ENCODE assay signal across 21 mouse cellular contexts in the genomic region with DNA sequence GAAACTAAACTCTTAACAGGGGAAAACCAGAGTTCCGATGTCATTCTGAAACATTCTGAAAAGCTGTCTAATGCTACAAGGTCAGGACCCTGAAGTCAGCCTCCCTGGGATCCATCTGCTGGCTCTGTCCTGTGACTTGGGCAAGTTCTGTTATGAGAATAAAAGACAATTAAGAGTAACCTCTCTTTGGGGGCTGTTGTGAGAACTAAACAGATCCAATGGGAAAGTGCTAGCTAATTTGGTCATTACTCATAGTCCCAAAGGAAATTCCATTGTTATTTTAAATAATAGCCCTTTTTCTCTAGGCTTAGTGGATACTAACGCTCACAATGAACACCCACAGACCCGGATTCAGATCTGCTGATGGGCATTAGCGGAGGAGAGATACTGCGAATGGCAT.
A peak's percentile ranks its signal among the peaks of the same experiment; 100 is the strongest.
DNase-seq lines count a peak whose midpoint lies in the region; ATAC-seq and TF ChIP-seq lines count a peak whose summit lies in the region.
"Had no signal": no experiment of that assay in that cellular context is flagged by ENCODE, and none has a peak within 500 bp of the region (broad histone marks: within the 10 kb centered on the region; RNA-seq: fewer than 3 reads in every experiment).

No protein-coding gene starts in this region.

- H3K27me3 ChIP-seq in forebrain, embryonic 11.5 days (ENCODE audit: control insufficient read depth, insufficient read depth, low read length), result no peaks in the 10 kb centered on the region
- no peaks in the 10 kb centered on the region for H3K27me3 ChIP-seq in forebrain, postnatal 0 days (ENCODE audit: insufficient read depth, low read length)
- no peaks in the 10 kb centered on the region for H3K27me3 ChIP-seq in midbrain, embryonic 11.5 days (ENCODE audit: control insufficient read depth, insufficient read depth, low read length)
- no peaks in the 10 kb centered on the region for H3K27me3 ChIP-seq in midbrain, postnatal 0 days (ENCODE audit: insufficient read depth, low read length)
- H3K27me3 ChIP-seq: CH12.LX; forebrain, embryonic 15.5 days; hindbrain, embryonic 12.5 days had no signal

- no peak overlapping the region for H3K27ac ChIP-seq in forebrain, embryonic 11.5 days (ENCODE audit: low read depth, low read length)
- H3K27ac ChIP-seq in forebrain, postnatal 0 days (ENCODE audit: low read depth, low read length), result no peak overlapping the region
- H3K27ac ChIP-seq in midbrain, embryonic 11.5 days (ENCODE audit: low read depth, low read length), result 0 out of 2 replicates have a peak overlapping the region, but pooled peaks have one; percentile 10
- H3K27ac ChIP-seq in midbrain, postnatal 0 days (ENCODE audit: low read depth, low read length), result no peak overlapping the region
- H3K27ac ChIP-seq: forebrain, embryonic 10.5 days; forebrain, embryonic 15.5 days; heart, embryonic 13.5 days; hindbrain, embryonic 12.5 days; hindbrain, postnatal 0 days had no signal

- no peaks in the 10 kb centered on the region for H3K9me3 ChIP-seq in forebrain, embryonic 11.5 days (ENCODE audit: control insufficient read depth, low read length)
- no peaks in the 10 kb centered on the region for H3K9me3 ChIP-seq in forebrain, postnatal 0 days (ENCODE audit: low read length)
- no peaks in the 10 kb centered on the region for H3K9me3 ChIP-seq in midbrain, embryonic 11.5 days (ENCODE audit: control insufficient read depth, low read length)
- H3K9me3 ChIP-seq in midbrain, postnatal 0 days (ENCODE audit: low read length), result no peaks in the 10 kb centered on the region
- H3K9me3 ChIP-seq: forebrain, embryonic 10.5 days; forebrain, embryonic 15.5 days; heart, embryonic 13.5 days; hindbrain, embryonic 12.5 days had no signal

- peaks cover 6% of the 10 kb centered on the region for H3K4me1 ChIP-seq in forebrain, embryonic 11.5 days (replicated peaks; ENCODE audit: control insufficient read depth, insufficient read depth, low read length)
- no peaks in the 10 kb centered on the region for H3K4me1 ChIP-seq in forebrain, postnatal 0 days (ENCODE audit: insufficient read depth)
- H3K4me1 ChIP-seq in midbrain, embryonic 11.5 days (ENCODE audit: control insufficient read depth, insufficient read depth, low read length), result peaks cover 14% of the 10 kb centered on the region
- H3K4me1 ChIP-seq in midbrain, postnatal 0 days (ENCODE audit: insufficient read depth, low read length), result no peaks in the 10 kb centered on the region

- 0 out of 2 replicates have a peak, but pooled peaks have one; percentile 45 for ATAC-seq in forebrain, embryonic 11.5 days (replicated peaks; ENCODE audit: low FRiP score)
- no peak for ATAC-seq in forebrain, postnatal 0 days
- ATAC-seq in midbrain, embryonic 11.5 days (ENCODE audit: low FRiP score), result peak; percentile 51; the same call in 1 of the 2 replicates
- no peak for ATAC-seq in midbrain, postnatal 0 days (ENCODE audit: low FRiP score)
- no peak for ATAC-seq in megakaryocyte, adult 5-6 weeks (ENCODE audit: poor library complexity, severe bottlenecking)
- ATAC-seq: forebrain, embryonic 15.5 days; hindbrain, postnatal 0 days had no signal

- no peaks in the 10 kb centered on the region for H3K36me3 ChIP-seq in forebrain, embryonic 11.5 days (ENCODE audit: control insufficient read depth, insufficient read depth, low read length)
- H3K36me3 ChIP-seq in forebrain, postnatal 0 days (ENCODE audit: insufficient read depth), result no peaks in the 10 kb centered on the region
- H3K36me3 ChIP-seq in midbrain, embryonic 11.5 days (ENCODE audit: control insufficient read depth, insufficient read depth, low read length), result no peaks in the 10 kb centered on the region
- H3K36me3 ChIP-seq in midbrain, postnatal 0 days (ENCODE audit: insufficient read depth, low read length), result no peaks in the 10 kb centered on the region
- H3K36me3 ChIP-seq: forebrain, embryonic 15.5 days; heart, embryonic 13.5 days; hindbrain, embryonic 12.5 days had no signal

- H3K9ac ChIP-seq in forebrain, embryonic 11.5 days (ENCODE audit: low read length), result no peak overlapping the region
- H3K9ac ChIP-seq in forebrain, postnatal 0 days, result no peak overlapping the region
- no peak overlapping the region for H3K9ac ChIP-seq in midbrain, embryonic 11.5 days (ENCODE audit: low read length)
- H3K9ac ChIP-seq in midbrain, postnatal 0 days (replicated peaks; ENCODE audit: low read length, poor library complexity, severe bottlenecking), result no peak overlapping the region
- H3K9ac ChIP-seq: forebrain, embryonic 15.5 days; heart, embryonic 13.5 days; hindbrain, embryonic 12.5 days had no signal

- H3K4me3 ChIP-seq in forebrain, embryonic 11.5 days (ENCODE audit: low read depth, low read length), result no peak overlapping the region
- no peak overlapping the region for H3K4me3 ChIP-seq in forebrain, postnatal 0 days (ENCODE audit: low read depth, low read length)
- no peak overlapping the region for H3K4me3 ChIP-seq in midbrain, embryonic 11.5 days (ENCODE audit: low read depth, low read length)
- H3K4me3 ChIP-seq in midbrain, postnatal 0 days (ENCODE audit: low read depth, low read length), result no peak overlapping the region
- H3K4me3 ChIP-seq: erythroblast, embryonic 14.5 days; forebrain, embryonic 10.5 days; forebrain, embryonic 15.5 days; heart, embryonic 13.5 days; hindbrain, embryonic 12.5 days had no signal

- H3K4me2 ChIP-seq in forebrain, embryonic 11.5 days (ENCODE audit: low read depth, low read length, severe bottlenecking), result no peak overlapping the region
- H3K4me2 ChIP-seq in forebrain, postnatal 0 days (ENCODE audit: low read depth), result no peak overlapping the region
- no peak overlapping the region for H3K4me2 ChIP-seq in midbrain, embryonic 11.5 days
- no peak overlapping the region for H3K4me2 ChIP-seq in midbrain, postnatal 0 days (ENCODE audit: low read depth, low read length, poor library complexity, severe bottlenecking)
- H3K4me2 ChIP-seq: forebrain, embryonic 15.5 days; heart, embryonic 13.5 days; hindbrain, embryonic 12.5 days had no signal

- WGBS in forebrain, embryonic 11.5 days, result 12% methylated on average over 5 of the region's 5 CpGs
- WGBS in forebrain, postnatal 0 days, result 23% methylated on average over 5 of the region's 5 CpGs
- WGBS in midbrain, embryonic 11.5 days, result 23% methylated on average over 5 of the region's 5 CpGs
- WGBS in midbrain, postnatal 0 days, result 17% methylated on average over 5 of the region's 5 CpGs

- DNase-seq in forebrain, embryonic 11.5 days (ENCODE audit: low spot score), result no peak
- no peak for DNase-seq in forebrain, postnatal 0 days
- peak; percentile 89 for DNase-seq in midbrain, embryonic 11.5 days (ENCODE audit: low spot score, missing footprints)
- no peak for DNase-seq in midbrain, postnatal 0 days (ENCODE audit: low spot score)
- DNase-seq in embryo, embryonic 11 days, result peak; percentile 38
- no peak for DNase-seq in adrenal gland, postnatal 4 days (ENCODE audit: low spot score in 2 of 2)
- DNase-seq: adrenal gland, adult 8-10 months; cerebellum, adult 18-20 months; cerebellum, adult 9-11 months; cerebellum, postnatal 36 days; gastrocnemius, postnatal 10 days; heart, postnatal 36 days; kidney, adult 11 months had no signal

- TF ChIP-seq CTCF in forebrain, postnatal 0 days (IDR thresholded peaks at IDR 0.05; ENCODE audit: low read depth), result no peak
- no peak for TF ChIP-seq CTCF in midbrain, postnatal 0 days (IDR thresholded peaks at IDR 0.05)

Comparison
In these comparisons a context has a peak if more than half of its experiments do, and no peak if none do; other contexts are left out.
1. ATAC-seq: peak in forebrain, embryonic 11.5 days (single experiment) and midbrain, embryonic 11.5 days (single experiment); none in forebrain, postnatal 0 days (single experiment), midbrain, postnatal 0 days (single experiment) and megakaryocyte, adult 5-6 weeks (single experiment).
2. DNase-seq: peak in midbrain, embryonic 11.5 days (single experiment) and embryo, embryonic 11 days (single experiment); none in forebrain, embryonic 11.5 days (single experiment), forebrain, postnatal 0 days (single experiment), midbrain, postnatal 0 days (single experiment) and adrenal gland, postnatal 4 days (0 of 2).